Mouse (Mus musculus): ENCODE measurements around the gene Fstl1. TPM values are rescaled to one million over a fixed set of nuclear protein-coding genes. Genes with fewer than 3 reads are reported as not detected.
A peak's percentile ranks its signal among the peaks of the same experiment; 100 is the strongest.

The Fstl1 gene
- polyA plus RNA-seq, 1 experiment = 31.4 TPM

GRCm38 (mm10) chr16:37869470-37870231, 93.0 kb downstream of the Fstl1 start:
- H3K27ac ChIP-seq (ENCODE audit: control insufficient read depth, insufficient read depth, low read depth, low read length, poor library complexity) = no peak overlapping the region
- 12% methylated on average over 4 of the region's 4 CpGs for WGBS
- peaks cover 2% of the 10 kb centered on the region; the same call in 1 of the 2 replicates for H3K4me1 ChIP-seq (ENCODE audit: control insufficient read depth, insufficient read depth, low read length)
- peak overlapping the region; percentile 97 for H3K4me3 ChIP-seq (replicated peaks; ENCODE audit: control insufficient read depth, low read depth, low read length)
- TF ChIP-seq CTCF (IDR thresholded peaks at IDR 0.05; ENCODE audit: control insufficient read depth, insufficient read depth, low read length) = no peak
- TF ChIP-seq POLR2A (IDR thresholded peaks at IDR 0.05; ENCODE audit: borderline replicate concordance, control insufficient read depth, low read depth, low read length) = no peak

DNA sequence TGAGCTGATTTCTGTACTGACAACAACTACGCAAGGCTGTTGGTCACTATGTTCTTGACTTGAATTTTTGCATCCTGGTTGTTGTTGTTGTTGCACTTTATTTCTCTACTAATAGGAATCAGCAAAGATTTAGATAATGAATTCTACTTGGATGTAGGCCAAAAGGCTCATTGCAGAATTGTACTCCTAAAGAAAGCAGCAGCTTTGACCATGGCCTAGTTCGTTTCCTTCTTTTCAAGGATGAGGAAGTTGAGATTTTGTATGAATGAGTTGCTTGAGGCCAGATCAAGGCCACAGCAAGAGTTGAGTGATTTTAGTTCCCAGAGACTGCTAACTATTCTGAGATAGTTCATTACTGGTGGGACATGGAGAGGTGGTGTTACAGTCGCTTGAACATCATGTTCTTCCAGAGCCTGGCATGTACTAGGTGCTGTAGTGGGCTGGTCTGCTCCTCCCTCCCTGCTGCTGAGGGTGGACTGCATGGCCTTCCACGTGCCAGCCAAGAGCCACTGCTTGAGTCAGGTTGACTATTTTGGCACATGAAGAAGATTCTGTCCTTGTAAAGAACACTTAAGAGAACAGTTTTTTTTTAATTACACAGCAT, 94.5 kb downstream of the Fstl1 start:
- no peak overlapping the region for H3K4me3 ChIP-seq (replicated peaks; ENCODE audit: control insufficient read depth, low read depth, low read length)
- H3K27ac ChIP-seq (ENCODE audit: control insufficient read depth, insufficient read depth, low read depth, low read length, poor library complexity) = no peak overlapping the region
- WGBS = 44% methylated on average over 4 of the region's 4 CpGs
- H3K4me1 ChIP-seq (ENCODE audit: control insufficient read depth, insufficient read depth, low read length) = peaks cover 4% of the 10 kb centered on the region
- TF ChIP-seq CTCF (IDR thresholded peaks at IDR 0.05; ENCODE audit: control insufficient read depth, insufficient read depth, low read length) (no peak), POLR2A (IDR thresholded peaks at IDR 0.05; ENCODE audit: borderline replicate concordance, control insufficient read depth, low read depth, low read length) (no peak)

DNA sequence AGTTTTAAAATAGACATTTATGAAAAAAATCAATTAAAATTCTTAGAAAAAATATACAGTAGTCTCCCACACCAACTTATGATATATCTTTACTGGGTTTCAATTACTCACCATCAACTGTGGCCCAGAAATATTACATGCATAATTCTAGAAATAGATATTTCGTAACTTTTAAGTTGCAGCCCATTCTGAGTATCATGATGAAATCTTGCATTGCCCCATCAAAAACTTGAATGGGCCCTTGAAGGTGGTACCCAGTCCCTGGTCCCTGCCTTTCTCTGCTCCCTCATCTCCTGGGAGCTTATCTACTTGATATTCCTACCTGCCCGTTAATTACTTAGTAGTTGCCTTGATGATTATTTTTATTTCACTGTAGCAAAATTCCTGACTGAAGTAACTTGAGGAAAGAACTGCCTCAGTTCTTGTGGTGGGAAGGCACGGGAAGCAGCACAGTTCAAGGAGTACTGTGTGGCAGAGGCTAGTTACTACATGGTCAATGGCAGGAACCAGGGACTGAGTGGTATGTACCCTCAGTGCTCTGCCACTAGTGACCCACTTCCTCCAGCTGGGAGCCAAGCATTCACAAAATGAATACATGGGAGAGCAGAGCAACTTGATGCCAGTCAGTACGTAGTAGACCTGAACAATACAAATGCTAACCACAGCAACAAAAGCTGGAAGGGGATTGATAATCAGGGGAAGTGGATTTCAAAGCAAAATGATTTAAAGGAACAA, 98.0 kb downstream of the Fstl1 start:
- Histone ChIP-seq H3K27ac (ENCODE audit: control insufficient read depth, insufficient read depth, low read depth, low read length, poor library complexity) (no peak overlapping the region), H3K4me3 (replicated peaks; ENCODE audit: control insufficient read depth, low read depth, low read length) (no peak overlapping the region), H3K4me1 (ENCODE audit: control insufficient read depth, insufficient read depth, low read length) (peaks cover 4% of the 10 kb centered on the region)
- 53% methylated on average over 4 of the region's 4 CpGs for WGBS
- TF ChIP-seq CTCF (IDR thresholded peaks at IDR 0.05; ENCODE audit: control insufficient read depth, insufficient read depth, low read length) (no peak), POLR2A (IDR thresholded peaks at IDR 0.05; ENCODE audit: borderline replicate concordance, control insufficient read depth, low read depth, low read length) (no peak)

DNA sequence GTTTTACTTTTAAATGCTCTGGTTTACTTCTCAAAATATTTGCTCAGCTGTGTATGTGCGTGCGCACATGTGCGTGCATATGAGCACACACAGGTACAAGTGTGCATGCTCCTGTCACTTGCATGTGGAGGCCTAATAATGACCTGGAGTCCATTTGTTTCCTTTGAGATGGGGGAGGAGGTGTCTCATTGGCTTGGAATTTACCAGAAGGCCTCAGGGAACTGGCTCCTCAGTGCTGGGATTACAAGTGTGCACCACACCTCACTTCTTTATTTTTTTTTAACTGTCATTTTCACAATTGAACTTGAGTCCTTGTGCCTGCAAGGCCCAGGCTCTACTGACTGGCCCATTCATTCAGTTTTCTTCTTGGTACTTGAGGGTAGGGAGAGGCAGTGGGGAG, 100.7 kb downstream of the Fstl1 start:
- no peak for TF ChIP-seq CTCF (IDR thresholded peaks at IDR 0.05; ENCODE audit: control insufficient read depth, insufficient read depth, low read length)
- no peak for TF ChIP-seq POLR2A (IDR thresholded peaks at IDR 0.05; ENCODE audit: borderline replicate concordance, control insufficient read depth, low read depth, low read length)
- H3K27ac ChIP-seq (ENCODE audit: control insufficient read depth, insufficient read depth, low read depth, low read length, poor library complexity) = no peak overlapping the region
- WGBS = 96% methylated on average over 3 of the region's 3 CpGs
- H3K4me3 ChIP-seq (replicated peaks; ENCODE audit: control insufficient read depth, low read depth, low read length) = no peak overlapping the region
- H3K4me1 ChIP-seq (ENCODE audit: control insufficient read depth, insufficient read depth, low read length) = peaks cover 2% of the 10 kb centered on the region

DNA sequence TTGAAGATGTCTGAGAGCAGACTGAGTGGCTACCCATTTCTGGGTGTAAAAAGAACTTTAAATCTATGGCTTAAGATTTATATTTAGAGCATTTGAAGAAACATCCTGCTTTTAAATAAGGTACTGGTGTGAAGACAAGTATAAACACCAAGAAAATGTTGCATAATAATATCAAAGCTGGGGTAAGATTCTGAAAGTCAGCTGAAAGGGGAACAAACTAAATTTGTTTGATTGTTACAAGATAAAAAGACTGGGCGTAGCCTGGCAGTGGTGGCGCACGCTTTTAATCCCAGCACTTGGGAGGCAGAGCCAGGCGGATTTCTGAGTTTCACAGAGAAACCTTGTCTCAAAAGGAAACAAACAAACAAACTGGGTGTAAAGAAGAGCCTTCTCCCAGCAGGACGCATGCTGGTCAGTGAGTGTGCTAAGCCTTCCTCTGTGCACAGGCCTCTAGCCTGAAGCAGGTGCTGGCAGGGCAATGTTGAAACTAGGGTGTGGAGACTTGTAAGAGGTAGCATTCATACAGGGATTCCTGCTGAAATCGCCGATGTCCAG, 102.4 kb downstream of the Fstl1 start:
- Histone ChIP-seq H3K27ac (ENCODE audit: control insufficient read depth, insufficient read depth, low read depth, low read length, poor library complexity) (0 out of 2 replicates have a peak overlapping the region, but pooled peaks have one; percentile 2), H3K4me3 (replicated peaks; ENCODE audit: control insufficient read depth, low read depth, low read length) (no peak overlapping the region)

GRCm38 (mm10) chr16:37879750-37880419, 103.2 kb downstream of the Fstl1 start:
- TF ChIP-seq CTCF (IDR thresholded peaks at IDR 0.05; ENCODE audit: control insufficient read depth, insufficient read depth, low read length) = no peak
- no peak for TF ChIP-seq POLR2A (IDR thresholded peaks at IDR 0.05; ENCODE audit: borderline replicate concordance, control insufficient read depth, low read depth, low read length)
- peaks cover under 1% of the 10 kb centered on the region for H3K4me1 ChIP-seq (ENCODE audit: control insufficient read depth, insufficient read depth, low read length)
- WGBS = 84% methylated on average over 4 of the region's 4 CpGs
- no peak overlapping the region for H3K27ac ChIP-seq (ENCODE audit: control insufficient read depth, insufficient read depth, low read depth, low read length, poor library complexity)
- H3K4me3 ChIP-seq (replicated peaks; ENCODE audit: control insufficient read depth, low read depth, low read length) = no peak overlapping the region

More for the DNA sequence above, 102.4 kb downstream of the Fstl1 start:
- no peak for TF ChIP-seq CTCF (IDR thresholded peaks at IDR 0.05; ENCODE audit: control insufficient read depth, insufficient read depth, low read length)
- H3K4me1 ChIP-seq (ENCODE audit: control insufficient read depth, insufficient read depth, low read length) = peaks cover 2% of the 10 kb centered on the region
- WGBS = 55% methylated on average over 7 of the region's 7 CpGs

GRCm38 (mm10) chr16:37881168-37881567, 104.5 kb downstream of the Fstl1 start:
- Histone ChIP-seq H3K4me3 (replicated peaks; ENCODE audit: control insufficient read depth, low read depth, low read length) (no peak overlapping the region), H3K4me1 (ENCODE audit: control insufficient read depth, insufficient read depth, low read length) (no peaks in the 10 kb centered on the region; the same call in 1 of the 2 replicates), H3K27ac (ENCODE audit: control insufficient read depth, insufficient read depth, low read depth, low read length, poor library complexity) (no peak overlapping the region)
- 64% methylated on average over 2 of the region's 2 CpGs for WGBS
- TF ChIP-seq POLR2A (IDR thresholded peaks at IDR 0.05; ENCODE audit: borderline replicate concordance, control insufficient read depth, low read depth, low read length) (no peak), CTCF (IDR thresholded peaks at IDR 0.05; ENCODE audit: control insufficient read depth, insufficient read depth, low read length) (no peak)

Other genes starting within 250 kb of the Fstl1 start
- 1.2 and 5.0 TPM in 2 replicates for gene Gtf2e1, start 237.1 kb upstream of the Fstl1 start, polyA plus RNA-seq (2011; ENCODE audit: insufficient read depth, insufficient read length, low replicate concordance, missing spikeins)
- 4.5 and 6.8 TPM in 2 replicates for gene Rabl3, start 237.0 kb upstream of the Fstl1 start, polyA plus RNA-seq (2011; ENCODE audit: insufficient read depth, insufficient read length, low replicate concordance, missing spikeins)
- gene Hgd, start 196.7 kb upstream of the Fstl1 start, polyA plus RNA-seq (2011; ENCODE audit: insufficient read depth, insufficient read length, low replicate concordance, missing spikeins) = 1.3 and 4.1 TPM in 2 replicates
- gene Ndufb4, start 122.4 kb upstream of the Fstl1 start, polyA plus RNA-seq (2011; ENCODE audit: insufficient read depth, insufficient read length, low replicate concordance, missing spikeins) = 72.1 and 78.8 TPM in 2 replicates
- gene Gm36028, start 84.3 kb downstream of the Fstl1 start, polyA plus RNA-seq (2011; ENCODE audit: insufficient read depth, insufficient read length, low replicate concordance, missing spikeins) = not detected in 2 replicates
- 3.8 and 6.5 TPM in 2 replicates for gene Lrrc58, start 91.5 kb downstream of the Fstl1 start, polyA plus RNA-seq (2011; ENCODE audit: insufficient read depth, insufficient read length, low replicate concordance, missing spikeins)
- gene Gpr156, start 139.6 kb downstream of the Fstl1 start, polyA plus RNA-seq (2011; ENCODE audit: insufficient read depth, insufficient read length, low replicate concordance, missing spikeins) = not detected in 2 replicates